Mouse (Mus musculus) MEL (cell line): ENCODE data around the gene Olfr1160. TPM values are rescaled to one million over a fixed set of nuclear protein-coding genes. Genes with fewer than 3 reads are reported as not detected.
"Not testable (repeated sequence)": the region's sequence is repeated elsewhere in the genome, so short reads cannot be mapped to it uniquely, and the experiment has no call there.

Source experiments
- DNase-seq: peaks from one replicate; pipeline ENCODE4 v3.0.0; 2011; ENCODE audit warnings: low read depth, low spot score
- H3K27ac ChIP-seq: 2 replicates; pipeline ENCODE4 v1.5.1; 2012; ENCODE audit warnings: low read depth, mild to moderate bottlenecking, control low read depth, low read length, moderate library complexity; ENCODE audit not compliant: control insufficient read depth
- H3K27me3 ChIP-seq, 2 experiments: fragments of 150-350 bp in 1 of 2; sonication (generic) in 1 of 2; 2 replicates each; pipeline ENCODE4 v1.6.1; 2012; ENCODE audit warnings: low read length in 2 of 2, mild to moderate bottlenecking in 2 of 2, improper control_type of control experiment in 1 of 2, moderate library complexity in 1 of 2; ENCODE audit not compliant: insufficient read depth in 2 of 2, control insufficient read depth in 1 of 2
- H3K36me3 ChIP-seq, 2 experiments: 2 replicates each; pipeline ENCODE4 v1.6.1; 2012 to 2014; ENCODE audit warnings: low read length in 2 of 2, improper control_type of control experiment in 1 of 2, inconsistent platforms in 1 of 2, mild to moderate bottlenecking in 1 of 2; ENCODE audit not compliant: insufficient read depth in 2 of 2, control insufficient read depth in 1 of 2
- H3K4me1 ChIP-seq, 2 experiments: fragments of 150-350 bp in 1 of 2; sonication (generic) in 1 of 2; 2 replicates each; pipeline ENCODE4 v1.6.1; 2012; ENCODE audit warnings: low read length in 2 of 2, improper control_type of control experiment in 1 of 2, mild to moderate bottlenecking in 1 of 2; ENCODE audit not compliant: insufficient read depth in 2 of 2, control insufficient read depth in 1 of 2
- H3K4me3 ChIP-seq, 2 experiments: fragments of 150-350 bp in 1 of 2; sonication (generic) in 1 of 2; 2 replicates each; pipeline ENCODE4 v1.5.1; 2012; ENCODE audit warnings: low read depth in 2 of 2, low read length in 2 of 2, mild to moderate bottlenecking in 2 of 2, moderate library complexity in 2 of 2, control low read depth in 1 of 2, improper control_type of control experiment in 1 of 2; ENCODE audit not compliant: control insufficient read depth in 1 of 2, insufficient read depth in 1 of 2
- H3K79me2 ChIP-seq: 2 replicates; pipeline ENCODE4 v1.6.1; 2012; ENCODE audit warnings: mild to moderate bottlenecking, low read length, moderate library complexity; ENCODE audit not compliant: control insufficient read depth, poor library complexity, insufficient read depth
- H3K9ac ChIP-seq: 2 replicates; pipeline ENCODE4 v1.6.1; 2012; ENCODE audit warnings: low read depth, mild to moderate bottlenecking, control low read depth, low read length, moderate library complexity; ENCODE audit not compliant: control insufficient read depth, poor library complexity, severe bottlenecking
- H3K9me3 ChIP-seq: fragments of 150-350 bp; sonication (generic); replicated peaks from 2 replicates; pipeline ENCODE4 v1.6.1; 2012; ENCODE audit warnings: mild to moderate bottlenecking, low read length, improper control_type of control experiment, moderate library complexity; ENCODE audit not compliant: insufficient read depth
- CTCF ChIP-seq, 3 experiments: IDR thresholded peaks in 2 of 3; conservative IDR thresholded peaks in 1 of 3; 2 replicates each; pipeline ENCODE4 v1.5.1; 2011 to 2012; ENCODE audit warnings: low read length in 3 of 3, low read depth in 2 of 3, mild to moderate bottlenecking in 2 of 3, improper control_type of control experiment in 1 of 3, inconsistent platforms in 1 of 3, mixed read lengths in 1 of 3, moderate library complexity in 1 of 3; ENCODE audit not compliant: control insufficient read depth in 1 of 3, insufficient read depth in 1 of 3, poor library complexity in 1 of 3, severe bottlenecking in 1 of 3
- ELF1 ChIP-seq: IDR thresholded peaks from 2 replicates; pipeline ENCODE4 v1.6.1; 2014; ENCODE audit warnings: low read depth, mild to moderate bottlenecking, inconsistent platforms, low read length, improper control_type of control experiment, moderate library complexity
- EP300 ChIP-seq, 2 experiments: IDR thresholded peaks; 2 replicates each; pipeline ENCODE4 v1.6.1; 2011; ENCODE audit warnings: improper control_type of control experiment in 2 of 2, low read length in 2 of 2, low read depth in 1 of 2, mild to moderate bottlenecking in 1 of 2
- ETS1 ChIP-seq: IDR thresholded peaks from 2 replicates; pipeline ENCODE4 v1.6.1; 2012; ENCODE audit warnings: low read depth, mild to moderate bottlenecking, inconsistent platforms, low read length, improper control_type of control experiment, moderate library complexity
- GABPA ChIP-seq: IDR thresholded peaks from 2 replicates; pipeline ENCODE4 v1.6.1; 2012; ENCODE audit warnings: low read depth, mild to moderate bottlenecking, inconsistent platforms, low read length, improper control_type of control experiment, moderate library complexity
- GATA1 ChIP-seq: IDR thresholded peaks from 2 replicates; pipeline ENCODE4 v1.6.1; 2011; ENCODE audit warnings: low read depth, low read length, improper control_type of control experiment
- JUND ChIP-seq: IDR thresholded peaks from 2 replicates; pipeline ENCODE4 v1.6.1; 2011; ENCODE audit warnings: low read depth, mild to moderate bottlenecking, improper control_type of control experiment, low read length
- MAFK ChIP-seq: IDR thresholded peaks from 2 replicates; pipeline ENCODE4 v1.6.1; 2011; ENCODE audit warnings: low read depth, mild to moderate bottlenecking, low read length, improper control_type of control experiment, borderline replicate concordance
- MEF2A ChIP-seq: IDR thresholded peaks from 2 replicates; pipeline ENCODE4 v1.6.1; 2014; ENCODE audit warnings: low read depth, mild to moderate bottlenecking, inconsistent platforms, low read length, improper control_type of control experiment; ENCODE audit not compliant: poor library complexity, insufficient replicate concordance, severe bottlenecking; ENCODE audit errors: extremely low read depth
- MXI1 ChIP-seq: IDR thresholded peaks from 2 replicates; pipeline ENCODE4 v1.6.1; 2011; ENCODE audit warnings: mild to moderate bottlenecking, low read depth, low read length, improper control_type of control experiment
- NELFE ChIP-seq: IDR thresholded peaks from 2 replicates; pipeline ENCODE4 v1.6.1; 2011; ENCODE audit warnings: low read depth, low read length, improper control_type of control experiment
- NRF1 ChIP-seq: IDR thresholded peaks from 2 replicates; pipeline ENCODE4 v1.6.1; 2014; ENCODE audit warnings: low read depth, mild to moderate bottlenecking, inconsistent platforms, low read length, improper control_type of control experiment, moderate library complexity; ENCODE audit not compliant: poor library complexity, insufficient read depth, severe bottlenecking
- POLR2A ChIP-seq, 2 experiments: IDR thresholded peaks; 2 replicates each; pipeline ENCODE4 v1.6.1; 2011 to 2012; ENCODE audit warnings: low read length in 2 of 2, mild to moderate bottlenecking in 2 of 2, control low read depth in 1 of 2, improper control_type of control experiment in 1 of 2, low read depth in 1 of 2, moderate library complexity in 1 of 2; ENCODE audit not compliant: control insufficient read depth in 1 of 2, insufficient read depth in 1 of 2, poor library complexity in 1 of 2
- RCOR1 ChIP-seq: IDR thresholded peaks from 2 replicates; pipeline ENCODE4 v1.6.1; 2012; ENCODE audit warnings: low read depth, mild to moderate bottlenecking, inconsistent platforms, low read length, improper control_type of control experiment
- SIN3A ChIP-seq: IDR thresholded peaks from 2 replicates; pipeline ENCODE4 v1.6.1; 2012; ENCODE audit warnings: low read length, improper control_type of control experiment, inconsistent platforms
- TAL1 ChIP-seq: IDR thresholded peaks from 2 replicates; pipeline ENCODE4 v1.6.1; 2012; ENCODE audit warnings: mild to moderate bottlenecking, inconsistent platforms, low read length, moderate library complexity, mixed read lengths
- TBP ChIP-seq: IDR thresholded peaks from 2 replicates; pipeline ENCODE4 v1.8.0; 2011; ENCODE audit warnings: low read depth, low read length, improper control_type of control experiment
- USF1 ChIP-seq: IDR thresholded peaks from 2 replicates; pipeline ENCODE4 v1.6.1; 2014; ENCODE audit warnings: low read depth, mild to moderate bottlenecking, inconsistent platforms, low read length, improper control_type of control experiment, moderate library complexity
- polyA plus RNA-seq, 2 experiments: library from polyadenylated mRNA; stranded (reverse) in 1 of 2; unstranded in 1 of 2; fragments of >175 nt in 1 of 2; fragments of >200 nt in 1 of 2; gene quantifications; 2 replicates each; pipeline versions ENCODE4 v1.2.1 to v1.2.4; 2012; ENCODE audit warnings: low replicate concordance in 2 of 2, low read depth in 1 of 2; ENCODE audit not compliant: insufficient read length in 2 of 2, insufficient read depth in 1 of 2, missing spikeins in 1 of 2
- total RNA-seq: library from RNA; depleted of rRNA; stranded (reverse); fragments of 300-350 nt; gene quantifications from 2 replicates; pipeline ENCODE4 v1.2.3, GENCODE M21; 2012

The Olfr1160 gene
- total and polyA plus RNA-seq, 3 experiments: not detected

DNA sequence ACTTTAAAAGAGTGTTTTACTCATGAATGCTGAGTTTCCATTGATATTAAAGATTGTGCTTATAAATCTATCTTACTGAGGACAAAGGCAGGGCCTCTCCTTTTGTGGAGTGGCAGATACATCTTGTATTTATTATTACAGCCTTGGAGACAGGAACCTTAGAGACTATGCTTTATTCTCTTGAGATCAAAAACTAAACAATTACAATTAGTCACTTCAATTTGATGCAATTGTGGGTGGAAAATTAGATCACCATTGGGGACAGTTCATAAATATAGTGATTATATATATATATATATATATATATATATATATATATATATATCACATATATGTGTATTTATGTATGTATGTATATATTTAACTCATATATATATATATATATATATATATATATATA, 29.5 kb upstream of the Olfr1160 start, which contains the start of gene Olfr73:
Olfr73 (minus strand) TSS at position 101 of the 400 bp plus-strand sequence.
- Histone ChIP-seq H3K36me3 (no peaks in the 10 kb centered on the region), H3K9me3 (no peaks in the 10 kb centered on the region), H3K27me3 (no peaks in the 10 kb centered on the region), H3K4me3 (no peak within 1 kb of the TSS), H3K9ac (no peak within 1 kb of the TSS), H3K4me1 (no peaks in the 10 kb centered on the region), H3K27ac (no peak within 1 kb of the TSS), H3K79me2 (no peaks in the 10 kb centered on the region)
- no peak for TF ChIP-seq MAFK
- TF ChIP-seq SIN3A: no peak
- TF ChIP-seq TBP: no peak
- no peak for TF ChIP-seq TAL1
- no peak for TF ChIP-seq USF1
- no peak for TF ChIP-seq RCOR1
- no peak for DNase-seq

DNA sequence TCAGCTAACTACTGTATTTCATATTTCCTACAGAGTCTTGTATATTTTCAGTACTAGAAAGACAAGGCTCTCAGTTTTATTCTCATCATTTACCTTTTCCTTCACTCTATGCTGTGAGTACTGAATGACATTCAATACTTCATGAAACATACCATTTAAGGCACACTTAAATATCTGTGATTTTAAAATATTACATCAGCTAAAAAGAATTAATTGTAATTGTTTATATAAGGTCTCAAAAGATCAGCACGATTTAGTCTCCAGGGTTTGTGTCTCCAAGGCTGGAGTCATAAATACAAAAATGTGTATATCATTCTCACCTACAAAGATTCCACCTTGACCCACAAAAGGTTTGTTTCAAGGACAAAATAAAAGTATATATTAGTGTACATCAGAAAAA, 14.4 kb upstream of the Olfr1160 start, which contains the start of gene Olfr1161:
Olfr1161 (plus strand) TSS at position 301 of the 400 bp plus-strand sequence.
- not testable (repeated sequence) for H3K4me3 ChIP-seq, H3K27me3 ChIP-seq, H3K36me3 ChIP-seq, DNase-seq, H3K4me1 ChIP-seq, H3K9ac ChIP-seq, H3K27ac ChIP-seq, H3K79me2 ChIP-seq, H3K9me3 ChIP-seq

DNA sequence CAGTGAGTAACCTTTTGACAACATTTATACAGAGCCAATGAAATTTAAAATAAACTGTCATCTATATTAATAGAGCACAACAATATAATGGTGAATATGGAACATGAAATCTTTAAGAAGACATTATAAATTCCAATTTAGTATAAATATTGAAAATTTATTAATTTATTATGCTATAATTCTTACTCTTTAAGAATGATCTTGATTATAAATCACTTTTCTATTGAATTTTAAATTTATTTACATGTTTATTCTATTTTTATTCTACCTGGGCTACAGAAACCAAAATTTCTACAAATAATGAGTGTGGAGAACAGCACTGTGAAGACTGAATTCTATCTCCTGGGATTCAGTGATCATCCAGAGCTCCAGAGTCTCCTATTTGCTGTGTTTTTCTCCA, 18.3 kb downstream of the Olfr1160 start, which contains the start of gene Olfr1158:
Olfr1158 (plus strand) TSS at position 301 of the 400 bp plus-strand sequence.
- Histone ChIP-seq H3K79me2 (no peaks in the 10 kb centered on the region), H3K4me1 (no peaks in the 10 kb centered on the region), H3K4me3 (no peak within 1 kb of the TSS), H3K9me3 (no peaks in the 10 kb centered on the region), H3K27me3 (no peaks in the 10 kb centered on the region), H3K36me3 (no peaks in the 10 kb centered on the region), H3K27ac (no peak within 1 kb of the TSS), H3K9ac (no peak within 1 kb of the TSS)
- TF ChIP-seq JUND (no peak), GABPA (no peak), POLR2A (IDR thresholded peaks at IDR 0.05; ENCODE audit: control insufficient read depth in 1 of 2, insufficient read depth in 1 of 2, low read depth in 1 of 2, low read length in 2 of 2, poor library complexity in 1 of 2) (no peak), NELFE (no peak), SIN3A (no peak), ETS1 (no peak), MEF2A (no peak), MXI1 (no peak), EP300 (IDR thresholded peaks at IDR 0.05; ENCODE audit: low read depth in 1 of 2, low read length in 2 of 2) (no peak), CTCF (IDR thresholded peaks at IDR 0.05 in 2 of 3, conservative IDR thresholded peaks at IDR 0.05 in 1 of 3; ENCODE audit: control insufficient read depth in 1 of 3, insufficient read depth in 1 of 3, low read depth in 2 of 3, low read length in 3 of 3, poor library complexity in 1 of 3, severe bottlenecking in 1 of 3) (no peak), ELF1 (no peak), NRF1 (no peak), GATA1 (no peak)
- no peak for DNase-seq
